Mouse (Mus musculus) heart, postnatal 14 days (tissue): Measurements from ENCODE around the gene Egr4. TPM values are rescaled to one million over a fixed set of nuclear protein-coding genes. Genes with fewer than 3 reads are reported as not detected.

ENCODE experiments used
- DNase-seq, 2 experiments: peaks; one replicate each; pipeline ENCODE4 v3.0.0; 2021 to 2022
- intact Hi-C: fragments of 180-260 bp; cut with DNase I; formaldehyde crosslinking; loops from one replicate; pipeline ENCODE4 v1.15.1; 2025
- long read RNA-seq, 2 experiments: library from polyadenylated mRNA; stranded (forward); transcript quantifications; one replicate each; pipeline ENCODE4 v2.0.0; 2021
- total RNA-seq, 2 experiments: library from RNA; stranded (reverse); gene quantifications; 2 replicates each; pipeline ENCODE4 v1.2.3; 2021

The Egr4 gene
- total RNA-seq = not detected
- long read RNA-seq, experiment 1 = 0 reads
- long read RNA-seq, experiment 2 = 0 reads

- peak; percentile 12 to 28 for DNase-seq
- intact Hi-C loops = no loop called here
Measured at GRCm38 (mm10) chr6:85513531-85513910, at the start of gene Egr4. Gene Egr4, minus strand, starts transcription at chr6:85513589.

- DNase-seq = no peak
- intact Hi-C loops = no loop called here
Measured at GRCm38 (mm10) chr6:85562374-85562773, 49.0 kb upstream of the Egr4 start.

GRCm38 (mm10) chr6:85547642-85548041 lies 34.3 kb upstream of the Egr4 start:
- DNase-seq = no peak
- intact Hi-C loops = no loop called here

GRCm38 (mm10) chr6:85544251-85544881 lies 31.0 kb upstream of the Egr4 start:
- no peak for DNase-seq
- intact Hi-C loops = no loop called here

- intact Hi-C loops = no loop called here
- no peak for DNase-seq
Measured at GRCm38 (mm10) chr6:85543351-85544175, 30.2 kb upstream of the Egr4 start.

- intact Hi-C loops = no loop called here
- DNase-seq = no peak
Measured at GRCm38 (mm10) chr6:85522825-85523224, 9.4 kb upstream of the Egr4 start.

- intact Hi-C loops = no loop called here
- DNase-seq = no peak
Measured at GRCm38 (mm10) chr6:85522026-85522425, 8.6 kb upstream of the Egr4 start.

- no peak for DNase-seq
- intact Hi-C loops = no loop called here
Measured at GRCm38 (mm10) chr6:85518091-85518693, 4.8 kb upstream of the Egr4 start.

GRCm38 (mm10) chr6:85515941-85516340 lies 2.6 kb upstream of the Egr4 start:
- no peak for DNase-seq
- intact Hi-C loops = no loop called here

GRCm38 (mm10) chr6:85512577-85513530 lies 535 bp downstream of the Egr4 start:
- intact Hi-C loops = no loop called here
- DNase-seq = peak in 1 of 2 experiments; percentile 2

GRCm38 (mm10) chr6:85512056-85512440 lies 1.3 kb downstream of the Egr4 start:
- intact Hi-C loops = no loop called here
- DNase-seq = peak in 1 of 2 experiments; percentile 2

- intact Hi-C loops = no loop called here
- peak; percentile 59 to 77 for DNase-seq
Measured at GRCm38 (mm10) chr6:85511286-85512055, 1.9 kb downstream of the Egr4 start.

- intact Hi-C loops = no loop called here
- peak; percentile 6 to 27 for DNase-seq
Measured at GRCm38 (mm10) chr6:85510476-85510875, 2.9 kb downstream of the Egr4 start.

- intact Hi-C loops = no loop called here
- no peak for DNase-seq
Measured at GRCm38 (mm10) chr6:85508602-85509001, 4.8 kb downstream of the Egr4 start.

GRCm38 (mm10) chr6:85504908-85505307 lies 8.5 kb downstream of the Egr4 start:
- no peak for DNase-seq
- intact Hi-C loops = no loop called here

- DNase-seq = no peak
- intact Hi-C loops = no loop called here
Measured at GRCm38 (mm10) chr6:85502911-85503250, 10.5 kb downstream of the Egr4 start, which contains the start of gene Fbxo41. Gene Fbxo41, minus strand, starts transcription at chr6:85502994.

GRCm38 (mm10) chr6:85502103-85502910 lies 11.1 kb downstream of the Egr4 start:
- intact Hi-C loops = no loop called here
- DNase-seq = no peak

GRCm38 (mm10) chr6:85501571-85502102 lies 11.8 kb downstream of the Egr4 start:
- no peak for DNase-seq
- intact Hi-C loops = no loop called here

GRCm38 (mm10) chr6:85500416-85500815 lies 13.0 kb downstream of the Egr4 start:
- intact Hi-C loops = no loop called here
- no peak for DNase-seq
